Mouse (Mus musculus): ENCODE results near the gene Krtap5-4.
"Not testable (repeated sequence)": the region's sequence is repeated elsewhere in the genome, so short reads cannot be mapped to it uniquely, and the experiment has no call there.

The Krtap5-4 gene

DNA sequence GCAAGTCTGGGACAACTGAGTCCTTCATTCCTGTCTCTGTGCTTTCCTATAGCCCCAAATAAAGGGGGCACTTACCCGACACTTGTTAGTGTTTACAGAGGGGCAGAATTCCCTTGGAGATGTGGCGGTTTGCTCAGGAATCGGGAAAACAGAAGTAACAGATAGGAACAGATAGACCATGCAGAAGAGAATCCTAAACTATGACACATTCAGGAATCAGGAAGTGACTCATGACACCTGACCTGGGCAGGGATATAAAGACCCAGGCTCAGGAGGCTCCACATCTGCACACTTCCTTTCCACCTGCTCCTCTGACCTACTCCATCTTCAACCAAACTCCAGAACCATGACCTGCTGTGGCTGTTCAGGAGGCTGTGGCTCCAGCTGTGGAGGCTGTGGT is at the start of gene Krtap5-4:
Gene Krtap5-4 (plus strand): TSS at position 301 of the 400 bp plus-strand sequence.
- DNase-seq (ENCODE audit: low spot score in 2 of 2) = no peak

DNA sequence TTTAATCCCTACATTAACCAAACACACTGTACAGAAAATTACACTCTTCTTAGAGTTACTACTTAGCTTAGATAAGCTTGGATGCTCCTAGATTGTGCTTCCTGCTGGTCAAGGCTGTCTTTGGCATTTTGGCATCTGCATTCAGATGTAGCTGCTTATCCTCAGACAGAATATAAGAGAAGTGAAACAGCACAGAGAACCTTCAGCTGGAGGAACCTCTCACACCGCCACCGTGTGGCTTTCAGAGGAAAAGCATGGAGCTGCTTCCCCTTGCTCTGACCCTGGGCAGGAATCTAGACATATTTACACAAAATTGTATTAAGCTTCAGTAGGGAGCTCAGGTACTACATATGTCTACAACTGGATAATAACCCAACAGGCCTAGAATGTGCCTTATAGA is 47.8 kb upstream of the Krtap5-4 start:
- peak; percentile 23 to 48 for DNase-seq (ENCODE audit: low spot score in 2 of 2)

DNA sequence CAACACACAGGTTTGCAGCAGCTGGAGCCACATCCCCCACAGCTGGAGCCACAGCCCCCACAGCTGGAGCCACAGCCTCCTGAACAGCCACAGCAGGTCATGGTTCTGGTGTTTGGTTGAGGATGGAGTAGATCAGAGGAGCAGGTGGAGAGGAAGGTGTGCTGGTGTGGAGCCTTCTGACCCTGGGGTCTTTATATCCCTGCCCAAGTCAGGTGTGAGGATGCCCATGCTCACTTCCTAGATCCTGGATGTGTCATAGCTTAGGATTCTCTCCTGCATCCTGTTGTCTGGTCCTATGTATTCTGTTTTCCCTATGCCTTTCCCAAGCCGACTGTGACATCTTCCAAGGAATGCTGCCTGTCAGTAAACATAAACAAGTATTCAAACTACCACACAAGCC is 45.1 kb upstream of the Krtap5-4 start, which contains the start of gene Gm2431:
Gene Gm2431 (minus strand): TSS at position 101 of the 400 bp plus-strand sequence.
- DNase-seq (ENCODE audit: low spot score in 2 of 2) = not testable (repeated sequence)

DNA sequence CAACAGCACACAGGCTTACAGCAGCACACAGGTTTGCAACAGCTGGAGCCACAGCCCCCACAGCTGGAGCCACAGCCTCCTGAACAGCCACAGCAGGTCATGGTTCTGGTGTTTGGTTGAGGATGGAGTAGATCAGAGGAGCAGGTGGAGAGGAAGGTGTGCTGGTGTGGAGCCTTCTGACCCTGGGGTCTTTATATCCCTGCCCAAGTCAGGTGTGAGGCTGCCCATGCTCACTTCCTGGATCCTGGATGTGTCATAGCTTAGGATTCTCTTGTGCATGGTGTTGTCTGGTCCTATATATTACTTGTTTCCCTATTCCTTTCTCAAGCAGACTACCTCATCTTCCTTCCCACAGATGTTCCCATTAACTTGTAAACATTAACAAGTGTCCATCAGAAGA is 29.1 kb upstream of the Krtap5-4 start, which contains the start of gene Gm4559:
Gene Gm4559 (minus strand): TSS at position 101 of the 400 bp plus-strand sequence.
- DNase-seq (ENCODE audit: low spot score in 2 of 2) = not testable (repeated sequence)

DNA sequence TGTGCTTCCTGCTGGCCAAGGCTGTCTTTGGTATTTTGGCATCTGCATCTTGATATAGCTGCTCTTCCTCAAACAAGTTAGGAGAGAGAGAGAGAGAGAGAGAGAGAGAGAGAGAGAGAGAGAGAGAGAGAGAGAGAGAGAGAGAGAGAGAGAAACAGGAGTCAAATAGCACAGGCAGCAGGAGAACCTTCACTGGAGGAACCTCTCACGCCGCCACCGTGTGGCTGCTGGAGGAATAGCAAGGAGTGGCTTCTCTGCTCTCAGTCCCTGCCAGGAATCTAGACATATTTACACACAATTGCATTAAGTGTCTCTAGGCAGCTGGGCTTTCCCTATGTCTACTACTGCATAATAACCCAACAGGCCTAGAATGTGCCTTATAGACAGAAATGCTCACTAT is 25.2 kb upstream of the Krtap5-4 start:
- DNase-seq (ENCODE audit: low spot score in 2 of 2) = peak; percentile 46 to 72

DNA sequence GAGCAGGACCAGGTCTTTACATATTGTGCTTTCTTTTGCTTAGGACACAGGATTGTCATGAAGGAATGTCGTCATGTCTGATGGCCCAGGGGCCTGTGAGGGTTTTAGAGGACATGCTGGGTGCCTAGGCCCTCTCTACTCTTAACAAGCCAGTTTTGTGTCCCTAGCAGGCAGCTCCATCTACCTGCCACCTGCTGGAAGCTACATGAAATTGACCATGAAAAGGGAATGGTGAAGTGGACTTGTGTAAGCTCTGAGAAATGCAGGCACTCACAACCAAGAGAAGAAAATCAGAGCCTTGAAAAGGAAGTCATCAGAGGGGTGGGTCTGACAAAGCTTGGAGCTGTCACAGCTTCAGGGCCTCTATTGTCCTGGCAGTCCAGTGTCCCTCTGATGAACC is 24.1 kb upstream of the Krtap5-4 start:
- DNase-seq (ENCODE audit: low spot score in 2 of 2) = not testable (repeated sequence)

DNA sequence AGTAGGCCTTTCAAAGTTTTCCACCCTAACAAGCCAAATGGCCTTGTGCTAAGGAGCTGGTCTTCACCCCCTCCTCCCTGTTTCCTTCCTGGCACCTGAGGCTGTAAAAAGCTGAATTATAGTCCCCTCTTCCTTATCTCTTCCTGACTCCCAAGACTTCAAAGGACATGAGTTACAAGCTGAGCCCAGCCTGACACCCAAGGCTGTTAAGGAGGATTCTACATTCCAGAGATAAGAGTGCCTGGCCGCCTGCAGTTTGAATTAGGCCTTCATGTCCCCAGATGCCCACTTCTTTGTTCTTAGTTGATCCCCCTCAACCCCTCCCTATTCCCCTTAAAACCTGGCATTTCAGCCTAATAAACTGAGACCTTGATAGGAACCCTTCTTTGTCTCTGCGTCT is 20.5 kb upstream of the Krtap5-4 start:
- DNase-seq (ENCODE audit: low spot score in 2 of 2) = not testable (repeated sequence)

DNA sequence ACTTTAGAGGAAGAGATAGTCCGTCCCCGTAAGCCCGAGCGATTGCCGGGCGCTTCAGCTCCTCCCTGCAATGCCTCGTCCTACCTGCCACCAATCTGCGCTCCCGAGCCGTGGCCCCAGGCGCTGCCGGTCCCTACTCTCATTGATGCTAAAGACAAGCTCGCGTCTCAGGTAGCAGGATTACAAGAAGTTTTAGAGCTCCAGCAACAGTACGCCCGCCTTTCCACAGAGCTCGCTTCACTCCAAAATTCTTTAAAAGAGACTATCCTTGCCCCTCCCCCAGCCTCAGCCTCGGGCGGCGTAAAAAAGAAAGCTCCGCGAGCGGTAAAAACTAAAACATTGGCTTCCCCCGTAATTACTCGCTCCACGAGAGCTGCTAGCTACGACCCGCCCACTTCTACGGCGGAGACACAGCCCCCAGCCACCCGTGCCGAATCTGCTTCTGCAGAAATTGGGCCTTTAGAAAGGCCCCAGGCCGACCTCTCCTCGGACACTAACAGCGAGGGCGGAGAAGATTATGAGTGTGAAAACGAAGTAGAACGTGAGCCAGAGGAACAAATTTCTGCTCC is 19.2 kb upstream of the Krtap5-4 start:
- peak in 1 of 2 experiments; percentile 45 for DNase-seq (ENCODE audit: low spot score in 2 of 2)

DNA sequence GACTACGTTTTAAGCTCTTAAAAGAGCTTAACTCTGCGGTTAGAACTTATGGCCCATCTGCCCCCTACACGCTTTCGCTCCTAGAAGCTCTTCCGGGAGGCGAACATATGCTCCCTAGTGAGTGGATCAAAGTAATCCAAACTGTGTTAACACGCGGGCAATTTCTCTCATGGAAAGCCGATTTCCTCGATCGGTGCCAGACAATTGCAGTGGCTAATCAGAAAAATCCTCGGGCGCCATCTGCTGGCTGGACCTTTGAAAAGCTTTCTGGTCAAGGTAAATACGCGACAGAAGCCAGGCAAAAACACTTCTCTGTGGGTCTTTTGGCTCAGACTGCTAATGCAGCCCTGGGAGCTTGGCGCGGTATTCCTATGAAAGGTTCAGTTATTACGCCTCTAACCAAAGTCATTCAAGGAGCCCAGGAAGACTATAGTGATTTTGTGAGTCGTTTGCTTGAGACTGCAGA is 18.7 kb upstream of the Krtap5-4 start:
- peak; percentile 90 to 96 for DNase-seq (ENCODE audit: low spot score in 2 of 2)

DNA sequence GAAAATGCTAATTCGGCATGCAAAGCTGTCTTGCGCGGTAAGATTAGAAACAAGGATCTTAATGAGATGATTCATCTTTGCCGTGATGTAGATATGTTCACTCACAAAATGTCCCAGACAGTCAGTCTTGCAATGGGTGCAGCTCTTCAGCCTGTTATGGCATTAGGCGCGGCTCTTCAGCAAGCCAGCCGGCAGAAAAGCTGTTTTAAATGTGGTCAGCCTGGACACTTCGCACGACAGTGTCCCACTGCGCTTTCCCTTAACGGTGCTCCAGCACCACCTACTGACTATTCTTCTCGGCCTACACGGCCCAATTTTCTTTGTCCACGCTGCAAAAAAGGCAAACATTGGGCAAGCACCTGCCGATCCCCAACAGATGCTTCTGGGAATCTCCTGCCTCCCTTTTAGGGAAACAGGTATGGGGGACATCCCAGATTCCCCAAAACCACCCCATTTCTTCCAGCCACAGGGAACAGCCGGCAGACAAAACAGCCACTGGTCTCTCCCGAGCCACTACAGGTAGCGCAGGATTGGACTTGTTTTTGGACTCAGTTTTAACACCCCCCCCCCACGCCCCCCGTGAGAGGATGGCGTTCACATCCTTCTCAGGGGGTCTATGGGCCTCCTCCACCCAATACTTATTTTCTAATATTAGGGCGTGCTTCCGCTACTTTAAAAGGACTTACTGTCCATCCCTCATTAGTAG is 18.1 kb upstream of the Krtap5-4 start:
- DNase-seq (ENCODE audit: low spot score in 2 of 2) = peak in 1 of 2 experiments; percentile 34

DNA sequence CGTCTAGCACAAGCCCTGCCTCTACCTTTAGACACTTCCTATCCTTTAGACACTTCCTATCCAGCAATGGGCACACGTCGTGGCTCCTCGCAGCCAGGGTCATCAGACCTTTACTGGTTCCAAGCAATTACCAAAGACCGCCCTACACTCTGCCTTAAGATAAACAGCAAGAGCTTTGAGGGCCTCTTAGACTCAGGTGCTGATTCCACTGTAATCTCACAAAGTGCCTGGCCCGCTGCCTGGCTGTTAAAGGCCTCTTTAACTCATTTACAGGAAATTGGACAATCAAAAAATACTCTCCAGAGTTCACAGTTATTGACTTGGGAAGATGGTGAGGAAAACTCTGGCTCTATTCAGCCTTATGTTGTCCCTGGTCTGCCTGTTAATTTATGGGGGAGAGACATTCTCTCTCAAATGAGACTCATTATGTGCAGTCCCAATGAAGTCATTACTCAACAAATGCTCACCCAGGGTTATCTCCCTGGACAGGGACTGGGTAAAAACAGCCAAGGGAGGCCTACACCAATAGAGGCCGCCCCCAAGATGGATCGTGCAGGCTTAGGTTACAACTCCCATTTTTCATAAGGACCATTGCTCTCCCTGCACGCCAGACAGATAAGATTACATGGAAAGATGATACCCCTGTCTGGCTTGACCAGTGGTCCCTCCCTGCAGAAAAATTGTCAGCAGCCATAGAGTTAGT is 17.3 kb upstream of the Krtap5-4 start:
- DNase-seq (ENCODE audit: low spot score in 2 of 2) = not testable (repeated sequence)

DNA sequence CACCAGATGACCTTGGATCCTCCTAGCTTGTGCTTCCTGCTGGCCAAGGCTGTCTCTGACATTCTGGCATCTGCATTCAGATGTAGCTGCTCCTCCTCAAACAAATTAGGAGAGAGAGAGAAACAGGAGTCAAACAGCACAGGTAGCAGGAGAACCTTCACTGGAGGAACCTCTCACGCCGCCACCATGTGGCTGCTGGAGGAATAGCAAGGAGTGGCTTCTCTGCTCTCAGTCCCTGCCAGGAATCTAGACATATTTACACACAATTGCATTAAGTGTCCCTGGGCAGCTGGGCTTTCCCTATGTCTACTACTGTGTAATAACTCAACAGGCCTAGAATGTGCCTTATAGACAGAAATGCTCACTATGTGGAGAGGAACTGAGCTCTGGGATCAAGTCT is 9.5 kb upstream of the Krtap5-4 start:
- DNase-seq (ENCODE audit: low spot score in 2 of 2) = peak in 1 of 2 experiments; percentile 22

DNA sequence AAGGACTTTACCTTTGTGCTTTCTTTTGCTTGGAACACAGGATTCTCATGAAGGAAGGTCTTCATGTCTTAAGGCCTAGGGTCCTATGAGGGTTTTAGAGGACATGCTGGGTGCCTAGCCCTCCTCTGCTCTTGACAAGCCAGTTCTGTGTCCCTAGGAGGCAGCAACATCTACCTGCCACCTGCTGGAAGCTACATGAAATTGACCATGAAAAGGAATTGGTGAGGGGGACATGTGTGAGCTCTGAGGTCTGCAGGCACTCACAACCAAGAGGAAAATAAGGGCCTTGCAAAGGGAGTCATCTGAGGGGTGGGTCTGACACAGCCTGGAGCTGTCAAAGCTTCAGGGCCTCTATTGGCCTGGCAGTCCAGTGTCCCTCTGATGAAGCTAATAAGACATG is 7.9 kb upstream of the Krtap5-4 start:
- DNase-seq (ENCODE audit: low spot score in 2 of 2) = no peak

DNA sequence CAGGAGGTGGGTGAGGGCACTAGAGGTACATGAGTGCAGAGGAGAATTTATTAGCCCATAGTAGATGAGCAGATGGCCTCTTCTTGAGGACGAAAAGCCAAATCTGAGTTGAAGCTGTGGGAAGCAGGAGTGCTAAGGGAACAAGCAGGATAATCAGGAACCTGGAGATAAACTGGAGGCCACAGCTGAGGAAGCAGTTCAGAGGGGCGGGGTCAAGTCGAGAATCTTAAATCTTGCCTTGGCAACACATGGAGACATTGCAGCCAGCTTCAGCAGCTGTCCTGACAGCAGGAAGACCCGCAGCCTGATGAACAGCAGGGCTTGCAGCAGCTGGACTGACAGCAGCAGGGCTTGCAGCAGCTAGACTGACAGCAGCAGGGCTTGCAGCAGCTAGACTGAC is 7.2 kb upstream of the Krtap5-4 start:
- not testable (repeated sequence) for DNase-seq (ENCODE audit: low spot score in 2 of 2)

DNA sequence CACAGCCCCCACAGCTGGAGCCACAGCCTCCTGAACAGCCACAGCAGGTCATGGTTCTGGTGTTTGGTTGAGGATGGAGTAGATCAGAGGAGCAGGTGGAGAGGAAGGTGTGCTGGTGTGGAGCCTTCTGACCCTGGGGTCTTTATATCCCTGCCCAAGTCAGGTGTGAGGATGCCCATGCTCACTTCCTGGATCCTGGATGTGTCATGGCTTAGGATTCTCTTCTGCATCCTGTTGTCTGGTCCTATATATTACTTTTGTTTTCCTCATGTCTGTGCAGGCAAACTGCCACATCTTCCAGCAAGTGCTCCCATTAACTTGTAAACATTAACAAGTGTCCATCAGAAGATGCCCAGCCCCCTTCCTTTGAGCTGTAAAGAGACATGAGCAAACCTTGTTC is 6.3 kb upstream of the Krtap5-4 start, which contains the start of gene Krtap5-1:
Gene Krtap5-1 (minus strand): TSS at position 101 of the 400 bp plus-strand sequence.
- DNase-seq (ENCODE audit: low spot score in 2 of 2) = not testable (repeated sequence)

DNA sequence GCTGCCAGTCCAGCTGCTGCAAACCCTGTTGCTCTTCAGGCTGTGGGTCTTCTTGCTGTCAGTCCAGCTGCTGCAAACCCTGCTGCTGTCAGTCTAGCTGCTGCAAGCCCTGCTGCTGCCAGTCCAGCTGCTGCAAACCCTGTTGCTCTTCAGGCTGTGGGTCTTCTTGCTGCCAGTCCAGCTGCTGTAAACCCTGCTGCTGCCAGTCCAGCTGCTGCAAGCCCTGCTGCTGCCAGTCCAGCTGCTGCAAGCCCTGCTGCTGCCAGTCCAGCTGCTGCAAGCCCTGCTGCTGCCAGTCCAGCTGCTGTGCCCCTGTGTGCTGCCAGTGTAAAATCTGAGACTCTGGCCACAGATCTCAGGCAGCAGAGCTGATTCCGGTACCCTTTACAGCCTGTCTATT is 580 bp downstream of the Krtap5-4 start:
- DNase-seq (ENCODE audit: low spot score in 2 of 2) = not testable (repeated sequence)

DNA sequence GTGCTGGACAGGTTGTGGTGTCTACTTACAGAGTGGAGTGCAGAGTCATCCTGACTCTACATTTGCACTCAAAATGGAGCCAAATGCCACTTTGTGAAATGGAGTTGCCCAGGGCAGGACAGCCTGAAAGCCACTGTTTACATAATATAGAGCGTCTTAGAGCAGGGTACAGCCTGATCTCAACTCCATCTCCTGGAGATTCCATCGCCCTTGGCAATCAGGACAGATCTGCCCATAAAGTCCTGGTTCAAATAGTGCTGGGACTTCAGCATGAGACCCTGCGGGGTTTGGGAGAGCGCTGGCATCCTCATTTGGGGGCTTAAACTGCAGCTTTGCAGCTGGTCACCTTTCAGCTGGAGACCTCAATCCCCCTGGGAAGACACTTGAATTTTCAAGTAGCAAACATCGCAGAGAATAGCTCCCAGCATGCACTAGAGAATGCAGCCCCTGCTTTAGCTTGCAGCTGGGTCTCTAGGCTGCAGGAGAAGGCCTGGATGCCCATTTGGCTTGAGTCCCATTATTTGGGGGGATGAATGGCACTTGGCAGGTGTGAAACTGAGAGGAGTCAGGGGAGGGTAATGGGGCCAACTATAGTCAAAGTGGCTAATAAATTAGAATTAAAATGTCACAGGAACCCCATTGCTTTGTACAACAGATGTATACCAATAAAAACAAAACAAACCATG is 11.4 kb downstream of the Krtap5-4 start:
- peak in 1 of 2 experiments; percentile 16 for DNase-seq (ENCODE audit: low spot score in 2 of 2)

DNA sequence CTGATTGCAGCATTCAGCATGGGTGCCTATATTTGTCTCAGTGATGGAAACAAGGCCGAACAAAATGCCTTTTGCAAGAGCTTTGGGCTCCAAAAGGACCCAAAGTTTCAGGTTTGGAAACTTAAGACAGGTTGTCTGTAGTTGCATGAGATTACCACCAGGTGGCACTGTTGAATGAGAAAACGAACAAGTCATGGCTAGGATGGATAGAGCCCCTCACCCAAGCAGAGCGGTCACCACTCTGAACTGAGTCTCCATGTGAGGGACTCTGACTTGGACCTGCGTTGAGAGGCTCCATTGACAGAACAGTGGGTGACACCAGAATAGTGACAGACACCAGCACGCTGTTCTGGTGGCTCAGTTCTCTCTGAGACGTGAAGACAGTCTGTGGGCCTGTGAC is 13.2 kb downstream of the Krtap5-4 start:
- peak in 1 of 2 experiments; percentile 52 for DNase-seq (ENCODE audit: low spot score in 2 of 2)

DNA sequence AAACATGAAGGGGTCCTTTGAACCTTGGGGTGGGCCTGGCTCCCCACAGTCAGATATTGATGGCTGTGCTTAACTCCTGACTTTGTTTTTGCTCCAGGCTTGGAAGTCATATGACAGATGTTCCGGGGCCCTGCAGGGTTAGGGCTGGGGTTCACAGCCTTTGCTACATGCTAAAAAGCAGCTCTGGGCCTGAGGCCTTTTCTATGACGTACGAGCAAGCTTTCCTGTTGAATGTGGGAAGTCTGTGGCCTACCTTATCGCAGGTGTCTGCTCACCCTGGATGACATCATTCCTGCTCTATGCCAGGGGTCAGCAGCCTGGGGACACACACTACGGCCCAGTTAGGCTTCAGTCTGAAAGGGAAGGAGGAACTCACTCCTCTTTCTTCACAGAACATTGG is 13.9 kb downstream of the Krtap5-4 start:
- no peak for DNase-seq (ENCODE audit: low spot score in 2 of 2)

DNA sequence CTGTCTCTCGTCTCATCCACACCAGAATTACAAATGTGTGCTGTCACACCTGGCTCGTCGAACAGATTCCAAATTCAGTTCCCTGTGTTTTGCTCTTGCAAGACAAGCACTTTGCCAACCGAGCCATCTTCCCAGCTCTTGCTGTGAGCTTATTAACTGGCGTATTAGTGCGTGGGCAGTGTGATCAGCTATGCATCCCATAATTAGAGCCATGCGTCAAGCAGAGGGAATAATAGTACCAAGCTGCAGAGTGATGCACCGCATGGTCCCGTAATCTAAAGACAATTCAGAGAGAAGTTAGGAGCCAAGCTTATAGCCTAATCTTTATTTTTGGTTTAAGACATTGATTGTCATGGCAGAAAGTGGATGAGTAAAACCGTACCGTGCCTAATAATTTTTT is 15.8 kb downstream of the Krtap5-4 start:
- no peak for DNase-seq (ENCODE audit: low spot score in 2 of 2)

DNA sequence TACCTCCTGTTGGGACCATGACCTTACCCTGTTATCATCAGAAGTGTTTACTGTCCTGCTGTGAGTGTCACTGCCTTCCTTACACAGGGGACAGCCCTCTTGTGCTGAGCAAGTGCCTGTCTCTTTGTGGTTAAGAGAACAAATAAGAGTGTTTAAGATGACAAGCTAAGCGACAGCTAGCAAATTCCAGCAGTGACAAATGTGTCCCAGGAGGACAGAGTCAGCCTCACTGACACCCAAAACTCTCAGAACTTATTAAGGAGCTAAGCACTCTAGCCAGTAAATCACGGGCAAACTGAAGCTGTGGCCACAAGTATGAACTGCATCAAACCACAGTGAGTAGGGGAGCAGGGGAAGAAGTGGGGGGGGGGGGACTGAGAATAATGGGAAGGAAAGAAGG is 17.6 kb downstream of the Krtap5-4 start:
- no peak for DNase-seq (ENCODE audit: low spot score in 2 of 2)
